Mouse (Mus musculus) splenic B cell, adult 2 months (primary cell): ENCODE data around the gene Ctdspl.

Experiments
- DNase-seq: peaks from one replicate; pipeline ENCODE4 v3.0.0-alpha.2; 2011; ENCODE audit warnings: low read depth, low spot score
- H3K27me3 ChIP-seq: 2 replicates; pipeline ENCODE4 v1.6.1; 2012; ENCODE audit warnings: mild to moderate bottlenecking, low read length, moderate library complexity, mixed read lengths; ENCODE audit not compliant: control insufficient read depth, poor library complexity, insufficient read depth, severe bottlenecking
- H3K36me3 ChIP-seq: 2 replicates; pipeline ENCODE4 v1.6.1; 2012; ENCODE audit warnings: mild to moderate bottlenecking, low read length, moderate library complexity, mixed read lengths; ENCODE audit not compliant: control insufficient read depth, poor library complexity, insufficient read depth, severe bottlenecking

Ctdspl gene

DNA sequence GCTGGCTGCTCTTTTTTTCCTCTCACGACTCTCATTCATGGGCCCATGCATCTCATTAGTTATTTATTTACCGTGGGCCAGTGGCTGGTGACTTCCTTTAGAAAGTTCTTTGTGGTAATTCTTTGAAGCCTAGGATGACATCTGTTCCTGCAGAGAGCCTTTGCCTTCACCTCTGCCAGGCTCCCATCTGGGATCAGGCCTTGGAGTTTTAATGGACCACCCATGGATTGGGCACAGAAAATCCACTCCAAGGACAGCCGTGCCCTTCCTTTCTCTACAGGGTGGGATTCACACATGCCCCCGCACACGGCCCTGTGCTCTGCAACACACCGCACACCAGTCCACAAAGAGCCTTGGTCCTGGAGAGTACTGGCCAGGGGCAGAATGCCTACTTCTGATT, 24.3 kb upstream of the Ctdspl start:
- no peak for DNase-seq
- Histone ChIP-seq H3K27me3 (no peaks in the 10 kb centered on the region), H3K36me3 (no peaks in the 10 kb centered on the region)

DNA sequence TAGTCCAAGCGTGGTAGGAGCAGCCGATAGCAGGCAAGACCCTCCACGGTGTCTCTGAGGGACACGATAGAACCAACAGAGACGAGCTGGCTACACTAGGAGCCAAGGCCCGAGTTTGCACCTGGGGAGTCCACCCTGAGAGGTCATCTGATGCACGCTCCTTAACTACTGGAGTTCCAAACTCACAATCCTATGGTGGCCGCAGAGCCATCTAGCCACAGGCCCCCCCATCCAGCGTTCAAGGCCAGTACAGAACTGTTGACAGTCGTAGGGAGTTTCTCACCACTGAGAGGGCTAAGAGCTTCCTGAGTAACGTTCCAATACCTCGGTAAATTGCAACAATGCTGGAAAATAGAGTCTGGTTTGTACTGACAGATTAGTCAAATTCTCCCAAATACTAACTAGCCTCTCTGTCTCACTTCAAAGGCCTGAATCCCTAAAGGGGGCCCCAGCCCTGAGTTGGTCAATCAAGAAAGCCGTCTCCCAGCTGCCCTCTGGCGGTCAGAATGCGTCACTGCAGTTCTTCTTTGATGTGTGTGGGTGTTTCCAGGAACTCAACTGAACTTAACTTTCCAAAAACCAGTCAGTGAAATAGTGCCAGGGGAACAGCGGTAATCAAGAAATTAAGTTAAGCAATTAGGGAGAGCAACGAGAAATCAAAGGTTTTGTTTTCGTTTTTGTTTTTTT, 18.2 kb upstream of the Ctdspl start:
- Histone ChIP-seq H3K36me3 (no peaks in the 10 kb centered on the region), H3K27me3 (no peaks in the 10 kb centered on the region)
- peak; percentile 77 for DNase-seq

DNA sequence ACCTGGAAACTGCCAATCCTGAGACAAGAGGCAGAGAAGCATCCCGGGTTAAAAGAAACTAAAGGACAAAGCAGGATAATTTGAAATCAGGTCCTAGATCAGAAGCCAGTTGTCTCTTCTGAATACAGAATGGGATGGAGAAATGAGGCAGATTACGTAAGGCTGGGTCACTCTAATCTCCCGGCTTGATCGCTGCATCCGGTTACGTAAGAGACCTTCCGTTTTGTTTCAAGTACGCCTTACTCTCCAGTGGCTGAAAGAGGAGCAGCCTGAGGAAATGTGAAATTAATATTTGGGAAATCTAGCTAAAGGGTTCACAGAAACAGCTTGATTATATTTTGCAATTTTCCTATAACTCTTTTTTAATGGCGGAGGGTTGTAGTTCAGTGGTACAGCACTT, 13.2 kb upstream of the Ctdspl start:
- Histone ChIP-seq H3K27me3 (no peaks in the 10 kb centered on the region), H3K36me3 (no peaks in the 10 kb centered on the region)
- DNase-seq = no peak

DNA sequence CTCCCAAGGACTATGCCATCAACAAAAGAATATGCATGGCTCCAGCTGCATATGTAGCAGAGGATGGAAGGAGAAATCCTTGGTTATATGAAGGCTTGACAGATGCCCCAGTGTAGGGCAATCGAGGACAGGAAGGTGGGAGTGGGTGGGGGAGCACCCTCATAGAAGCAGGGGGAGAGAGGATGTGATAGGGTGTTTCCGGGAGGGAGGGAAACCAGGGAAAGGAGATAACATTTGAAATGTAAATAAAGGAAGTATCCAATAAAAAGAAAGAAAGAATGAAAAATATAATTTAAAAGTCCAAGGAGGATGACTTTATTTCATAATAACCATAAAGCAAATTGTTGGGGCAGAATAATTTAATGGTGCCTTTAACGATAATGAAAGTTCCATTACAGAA, 12.6 kb upstream of the Ctdspl start:
- no peaks in the 10 kb centered on the region for H3K27me3 ChIP-seq
- no peak for DNase-seq
- no peaks in the 10 kb centered on the region for H3K36me3 ChIP-seq

DNA sequence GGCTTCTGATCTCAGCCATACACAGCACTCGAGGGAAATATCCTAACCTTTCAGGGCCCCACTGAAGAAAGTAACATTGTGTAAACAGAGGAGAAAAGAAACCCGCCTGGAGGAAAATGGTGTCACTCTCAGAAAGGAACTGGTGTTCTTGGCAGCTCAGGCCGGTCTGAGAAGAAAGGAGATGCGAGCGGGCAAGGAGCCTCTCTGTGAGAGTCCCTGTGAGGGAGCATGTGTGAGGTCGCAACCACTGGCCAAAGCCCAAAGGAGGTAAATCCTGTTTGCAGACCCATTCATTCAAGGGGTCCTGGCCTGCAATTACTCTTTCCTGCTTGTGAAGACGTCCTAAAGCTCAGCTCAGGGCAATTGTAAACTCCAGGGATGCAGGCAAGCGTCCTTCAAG, 11.7 kb upstream of the Ctdspl start:
- Histone ChIP-seq H3K36me3 (no peaks in the 10 kb centered on the region), H3K27me3 (no peaks in the 10 kb centered on the region)
- DNase-seq = no peak

DNA sequence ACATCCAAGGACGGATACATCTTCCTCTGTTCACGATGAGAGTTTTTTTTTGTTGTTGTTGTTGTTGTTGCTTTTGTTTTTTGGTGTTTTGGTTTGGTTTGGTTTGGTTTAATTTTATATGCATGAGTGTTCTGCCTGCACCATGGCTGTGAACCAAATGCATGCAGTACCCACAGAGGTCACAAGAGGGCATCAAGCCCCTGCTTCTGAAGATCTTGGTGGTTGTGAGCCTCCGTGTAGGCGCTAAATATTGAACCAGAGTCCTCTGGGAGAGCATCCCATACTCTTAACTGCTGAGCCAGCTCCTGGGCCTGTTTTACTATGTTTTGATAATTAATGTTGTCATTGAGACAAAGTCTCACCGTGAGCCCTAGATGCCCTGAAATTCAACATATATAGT, 11.0 kb upstream of the Ctdspl start:
- DNase-seq = peak; percentile 54
- Histone ChIP-seq H3K36me3 (no peaks in the 10 kb centered on the region), H3K27me3 (no peaks in the 10 kb centered on the region)

DNA sequence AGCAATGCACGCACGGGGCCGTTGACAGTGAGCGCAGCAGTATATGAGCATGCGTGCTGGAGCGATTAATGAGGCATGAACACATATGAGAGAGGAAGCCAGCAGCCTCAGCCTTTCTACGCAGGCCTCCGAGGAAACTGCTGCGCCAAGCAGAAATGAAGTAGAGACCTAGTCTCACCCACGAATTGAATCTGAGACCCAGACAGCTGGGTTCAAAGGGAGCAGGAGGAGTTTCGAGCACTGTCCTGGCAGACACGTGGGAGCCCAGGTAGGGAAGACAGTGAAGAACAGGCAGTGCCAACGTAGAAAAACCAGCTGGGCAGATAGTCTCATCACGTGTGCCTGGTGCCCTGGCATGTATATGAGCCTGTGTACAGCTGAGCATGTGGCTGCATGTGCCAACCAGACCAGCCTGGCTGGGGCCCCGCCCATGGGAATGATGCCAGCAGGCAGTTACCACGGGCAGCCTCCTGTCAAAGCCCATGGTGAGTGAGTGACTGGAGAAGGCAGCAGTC, 6.5 kb upstream of the Ctdspl start:
- H3K36me3 ChIP-seq = no peaks in the 10 kb centered on the region
- DNase-seq = no peak
- H3K27me3 ChIP-seq = no peaks in the 10 kb centered on the region

DNA sequence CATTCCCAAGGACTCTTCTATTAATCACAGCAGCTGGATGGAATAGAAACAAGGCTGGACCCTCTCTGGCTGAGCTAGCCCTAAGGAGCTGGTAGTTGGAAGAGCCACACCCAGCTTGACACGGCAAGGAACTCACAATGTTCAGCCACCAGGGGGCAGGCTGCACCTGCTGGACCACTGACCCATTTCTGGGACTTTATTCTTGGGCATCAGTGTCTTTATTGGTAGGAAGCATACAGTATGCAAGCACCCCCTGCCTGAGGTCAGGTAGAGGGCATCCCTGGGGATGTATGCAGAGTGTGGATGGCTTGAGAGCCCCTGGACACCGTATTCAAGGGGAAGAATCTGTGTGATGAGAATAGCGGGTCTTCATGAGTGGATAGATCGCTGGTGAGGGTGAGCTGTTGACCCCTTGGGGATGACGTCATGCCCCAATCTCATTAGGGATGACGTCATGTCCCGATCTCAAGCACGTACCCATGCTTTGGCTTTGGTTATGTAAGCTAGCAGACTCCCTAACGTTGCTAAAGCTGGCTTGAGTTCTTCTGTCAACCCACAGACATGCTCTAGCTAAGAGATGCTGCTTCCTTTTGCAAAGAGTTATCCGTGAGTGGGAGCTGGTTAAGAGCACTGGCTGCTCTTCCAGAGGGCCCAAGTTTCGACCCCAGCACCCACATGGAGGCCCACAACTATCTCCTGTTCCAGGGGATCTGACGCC, 5.3 kb upstream of the Ctdspl start:
- H3K36me3 ChIP-seq = no peaks in the 10 kb centered on the region; the same call in 1 of the 2 replicates
- H3K27me3 ChIP-seq = no peaks in the 10 kb centered on the region
- DNase-seq = peak; percentile 65

DNA sequence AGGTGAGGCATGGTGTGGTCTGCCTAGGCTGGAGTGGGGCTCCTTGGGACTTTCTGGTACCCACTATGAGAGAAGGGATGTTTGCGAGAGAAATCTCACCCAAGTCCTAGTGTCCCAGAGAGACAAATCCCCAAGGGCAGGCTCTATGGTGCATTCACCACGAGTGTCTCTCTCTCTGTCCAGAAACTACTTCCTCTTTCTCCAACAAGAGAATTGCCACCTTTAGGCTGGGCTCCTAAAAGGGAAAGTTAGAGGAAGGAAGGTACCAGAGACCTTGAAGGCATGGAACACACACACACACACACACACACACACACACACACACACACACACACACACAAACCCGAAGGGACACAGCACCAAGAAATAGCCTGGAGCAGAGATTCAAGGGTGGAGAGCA, 4.3 kb upstream of the Ctdspl start:
- Histone ChIP-seq H3K36me3 (no peaks in the 10 kb centered on the region; the same call in 1 of the 2 replicates), H3K27me3 (no peaks in the 10 kb centered on the region)
- DNase-seq = no peak

DNA sequence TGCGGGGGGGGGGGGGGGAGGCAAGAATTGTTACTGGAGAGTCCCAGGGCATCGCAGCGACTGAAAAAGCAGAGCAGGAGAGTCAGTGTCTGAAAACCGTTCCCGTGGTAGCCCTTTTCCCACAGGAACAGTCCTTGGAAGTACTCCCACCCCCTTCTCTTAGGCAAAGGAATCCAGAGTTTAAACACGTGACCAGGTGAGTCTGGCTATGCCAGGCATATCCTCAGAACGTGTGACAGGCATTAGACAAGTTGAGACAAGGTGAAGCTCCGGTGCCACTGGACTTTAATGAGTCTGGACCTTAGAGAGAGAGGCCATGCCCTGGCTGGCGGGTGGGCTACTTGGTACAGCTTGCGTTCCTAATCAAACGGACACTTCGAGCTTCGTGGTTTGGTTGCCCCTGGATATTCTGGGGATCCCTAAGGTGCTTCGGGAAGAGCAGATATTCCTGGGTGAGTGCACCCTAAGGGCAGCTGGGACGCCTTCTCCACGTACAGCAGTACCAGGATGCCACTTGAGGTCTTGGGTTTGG, 1.6 kb upstream of the Ctdspl start:
- H3K36me3 ChIP-seq = no peaks in the 10 kb centered on the region; the same call in 1 of the 2 replicates
- no peak for DNase-seq

DNA sequence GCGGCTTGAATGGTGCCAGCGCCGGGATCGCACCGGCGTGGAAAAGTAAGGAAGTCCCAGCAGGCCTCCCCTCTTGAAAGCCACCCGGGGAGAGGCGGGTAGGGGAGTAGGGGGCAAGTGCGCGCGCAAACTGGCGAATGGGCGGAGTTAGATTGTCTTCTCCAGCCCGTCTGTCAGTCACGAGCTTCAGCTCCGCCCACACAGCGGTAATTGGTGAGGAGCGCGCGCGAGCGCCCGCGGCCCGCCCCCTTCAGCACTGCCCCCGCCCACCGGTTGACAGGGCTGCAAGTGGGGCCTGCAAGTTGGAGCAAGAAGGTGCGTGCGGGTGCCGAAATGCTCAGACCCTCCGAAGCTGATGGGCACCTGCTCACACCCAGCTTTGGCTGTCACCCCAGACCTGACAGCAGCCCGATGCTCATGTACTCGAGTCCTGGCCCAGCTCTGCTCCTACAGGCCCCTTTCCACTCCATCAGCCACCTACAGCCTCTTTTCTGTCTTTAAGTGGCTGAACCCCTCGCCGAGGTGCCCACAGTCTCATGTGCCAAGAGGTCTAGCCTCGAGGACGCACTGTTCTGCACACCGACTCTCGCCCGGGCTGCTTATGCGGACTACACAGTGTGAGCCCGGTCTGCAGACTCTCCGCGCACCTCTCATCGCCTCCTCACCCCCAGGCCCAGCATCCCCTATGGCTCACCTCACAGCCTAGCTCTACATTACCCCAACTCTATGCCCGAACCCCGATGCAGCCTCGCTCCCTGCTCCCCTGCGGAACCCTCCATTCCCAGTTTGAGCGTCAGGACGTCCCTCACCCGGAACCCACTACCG, 755 bp upstream of the Ctdspl start:
- Histone ChIP-seq H3K27me3 (no peaks in the 10 kb centered on the region), H3K36me3 (no peaks in the 10 kb centered on the region; the same call in 1 of the 2 replicates)
- DNase-seq = peak; percentile 92

More for the DNA sequence above, 1.6 kb upstream of the Ctdspl start:
- no peaks in the 10 kb centered on the region for H3K27me3 ChIP-seq

DNA sequence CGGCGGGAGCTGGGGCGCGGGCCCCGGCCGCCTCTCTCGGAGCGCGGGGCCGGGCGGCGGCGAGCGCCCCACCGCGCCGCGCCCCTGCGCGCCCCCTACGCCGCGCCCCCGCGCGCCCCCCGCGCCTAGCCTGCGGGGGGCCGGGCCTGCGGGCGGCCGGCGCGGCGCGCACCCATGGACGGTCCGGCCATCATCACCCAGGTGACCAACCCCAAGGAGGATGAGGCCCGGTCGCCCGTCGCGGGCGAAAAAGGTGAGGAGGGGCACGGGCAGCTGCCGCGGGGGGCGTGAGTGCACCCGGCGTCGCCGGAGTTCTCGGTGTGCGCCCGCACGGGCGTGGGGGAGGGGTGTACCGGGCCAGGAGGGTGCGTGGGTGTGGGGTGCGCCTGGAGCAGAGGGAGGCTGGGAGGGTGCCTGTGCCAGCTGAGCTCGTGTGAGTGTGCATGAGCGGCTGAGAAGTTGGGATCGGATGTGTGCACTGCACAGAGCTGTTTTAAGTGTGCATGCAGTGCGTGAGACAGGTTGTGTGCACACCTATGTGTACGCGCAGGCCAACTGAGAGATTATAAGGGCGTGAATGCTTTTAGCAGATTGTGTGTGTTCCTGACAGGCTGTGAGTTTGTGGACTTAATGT, 552 bp downstream of the Ctdspl start:
- no peaks in the 10 kb centered on the region; the same call in 1 of the 2 replicates for H3K36me3 ChIP-seq
- H3K27me3 ChIP-seq = no peaks in the 10 kb centered on the region
- DNase-seq = peak; percentile 25

DNA sequence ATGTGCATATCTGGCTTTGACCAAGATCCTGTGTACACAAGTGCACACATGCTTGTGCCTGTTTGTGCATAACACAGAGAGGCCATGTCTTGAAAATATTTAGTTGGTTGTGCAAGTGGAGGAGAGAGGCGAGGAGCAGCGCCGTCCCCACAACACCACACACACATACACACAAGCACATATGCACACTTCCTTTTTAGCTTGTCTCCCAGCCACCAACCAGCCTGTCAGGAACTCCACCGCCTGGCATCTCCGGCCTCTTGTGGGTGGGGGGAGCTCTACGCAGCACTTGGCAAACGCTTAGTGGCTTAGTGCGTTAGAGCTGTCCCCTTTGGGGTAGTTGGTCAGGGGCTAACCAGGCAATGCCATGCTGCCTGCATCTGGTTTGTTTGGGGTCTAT, 1.2 kb downstream of the Ctdspl start:
- Histone ChIP-seq H3K27me3 (no peaks in the 10 kb centered on the region), H3K36me3 (no peaks in the 10 kb centered on the region; the same call in 1 of the 2 replicates)
- DNase-seq = no peak

DNA sequence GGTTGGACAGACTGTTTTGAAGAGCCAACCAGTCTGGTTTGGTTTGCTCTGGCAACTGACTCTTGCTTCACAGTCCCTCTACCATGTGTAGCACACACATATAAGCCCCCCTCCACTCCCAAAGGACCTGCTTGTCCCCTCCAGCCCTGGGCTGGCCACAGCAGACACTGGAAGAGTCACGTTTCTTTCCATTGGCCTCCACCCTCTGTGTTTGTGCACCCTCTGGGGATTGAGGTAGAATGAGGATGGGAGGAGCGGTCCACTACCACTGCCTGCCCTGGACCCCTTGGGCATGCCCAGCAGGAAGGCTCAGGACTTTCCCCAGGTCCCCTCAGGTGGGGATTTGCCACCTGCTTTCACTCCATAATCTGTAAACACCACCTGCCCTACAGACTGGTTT, 1.8 kb downstream of the Ctdspl start:
- no peaks in the 10 kb centered on the region; the same call in 1 of the 2 replicates for H3K36me3 ChIP-seq
- no peaks in the 10 kb centered on the region for H3K27me3 ChIP-seq
- DNase-seq = no peak
